Comparison of ENCODE assay signal across 19 mouse cellular contexts in the genomic region with DNA sequence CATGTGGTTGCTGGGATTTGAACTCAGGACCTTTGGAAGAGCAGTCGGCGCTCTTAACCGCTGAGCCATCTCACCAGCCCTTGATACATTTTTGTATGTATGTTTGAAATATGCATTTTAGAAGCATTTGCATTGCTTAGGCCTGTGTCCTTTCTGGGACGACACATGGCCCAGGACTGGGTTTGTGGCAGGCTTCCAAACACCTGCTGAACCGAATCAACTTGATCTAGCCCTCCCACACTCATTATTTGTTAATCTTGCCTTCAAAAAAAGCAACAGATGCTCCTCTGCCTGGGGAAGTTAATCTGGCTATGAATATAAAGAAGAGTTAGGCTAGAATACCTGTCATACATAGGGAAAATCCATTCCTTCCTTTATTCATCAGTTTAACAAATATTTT.
DNase-seq lines count a peak whose midpoint lies in the region; ATAC-seq and TF ChIP-seq lines count a peak whose summit lies in the region.
"Had no signal": no experiment of that assay in that cellular context is flagged by ENCODE, and none has a peak within 500 bp of the region (broad histone marks: within the 10 kb centered on the region; RNA-seq: fewer than 3 reads in every experiment).

No protein-coding gene starts in this region.

- TF ChIP-seq CTCF in brain, embryonic 14.5 days (IDR thresholded peaks at IDR 0.05; ENCODE audit: borderline replicate concordance, extremely low read depth, insufficient read depth, insufficient read length), result no peak

- peak; percentile 61 for ATAC-seq in megakaryocyte-erythroid progenitor cell, adult 5-6 weeks (replicated peaks; ENCODE audit: low FRiP score, low TSS enrichment, poor library complexity, severe bottlenecking)
- no peak for ATAC-seq in monocyte, adult 5-6 weeks (replicated peaks; ENCODE audit: insufficient number of reproducible peaks, low FRiP score, low TSS enrichment, poor library complexity, severe bottlenecking)
- ATAC-seq: activated CD4-positive, CD25-positive, alpha-beta regulatory T cell, adult 4 months; forebrain, embryonic 13.5 days; forebrain, embryonic 16.5 days; Patski had no signal

- TF ChIP-seq POLR2A in brain, embryonic 14.5 days (IDR thresholded peaks at IDR 0.05; ENCODE audit: borderline replicate concordance, extremely low read depth, insufficient read depth, insufficient read length, poor library complexity, severe bottlenecking), result no peak

- DNase-seq in left cerebral cortex, postnatal 4 days, result peak; percentile 8
- DNase-seq in left cerebral cortex, postnatal 14 days (ENCODE audit: low spot score in 2 of 2), result no peak
- DNase-seq in MN1 (ENCODE audit: low spot score), result peak; percentile 14
- peak; percentile 7 for DNase-seq in brain, embryonic 14.5 days (ENCODE audit: low read depth)
- DNase-seq in cerebellum, adult 8-10 months, result no peak
- DNase-seq in spleen, postnatal 14 days (ENCODE audit: low spot score in 2 of 2), result no peak
- DNase-seq: adrenal gland, adult 8-10 months; adrenal gland, postnatal 14 days; adrenal gland, postnatal 36 days; cerebellum, adult 11 months; cerebellum, adult 18-20 months; cerebellum, adult 9-10 months; cerebellum, postnatal 25 days had no signal

- intact Hi-C loops in left cerebral cortex, postnatal 4 days (cut with DNase I), result loop anchor here (5.0 kb wide), 1 partner anchor 250 kb away; no protein-coding TSS in a partner anchor
- intact Hi-C loops in left cerebral cortex, postnatal 14 days (cut with DNase I), result no loop called here

Comparison
In these comparisons a context has a peak if more than half of its experiments do, and no peak if none do; other contexts are left out.
1. DNase-seq: peak in left cerebral cortex, postnatal 4 days (single experiment), MN1 (single experiment) and brain, embryonic 14.5 days (single experiment); none in left cerebral cortex, postnatal 14 days (0 of 2), cerebellum, adult 8-10 months (single experiment) and spleen, postnatal 14 days (0 of 2).